Mouse (Mus musculus) fibroblast of lung, adult 2 months (primary cell): ENCODE results near the gene Vmn2r34.
"Not testable (repeated sequence)": the region's sequence is repeated elsewhere in the genome, so short reads cannot be mapped to it uniquely, and the experiment has no call there.

Experiments
- DNase-seq: peaks from one replicate; pipeline ENCODE4 v3.0.0-alpha.2; 2011; ENCODE audit warnings: low read depth

Vmn2r34 gene

GRCm38 (mm10) chr7:7689413-7689812 is at the start of gene Vmn2r34:
Gene Vmn2r34, minus strand, starts transcription at chr7:7689513.
- not testable (repeated sequence) for DNase-seq

GRCm38 (mm10) chr7:7674032-7674431 is 15.3 kb downstream of the Vmn2r34 start:
- not testable (repeated sequence) for DNase-seq
